Mouse (Mus musculus) megakaryocyte, adult 5-6 weeks (primary cell): Measurements from ENCODE around the gene Cep83. TPM values are rescaled to one million over a fixed set of nuclear protein-coding genes. Genes with fewer than 3 reads are reported as not detected.
A peak's percentile ranks its signal among the peaks of the same experiment; 100 is the strongest.

ENCODE experiments used
- ATAC-seq: 2 replicates; pipeline ENCODE4 v1.8.0; 2016; ENCODE audit warnings: mild to moderate bottlenecking, inconsistent platforms; ENCODE audit not compliant: poor library complexity, severe bottlenecking
- total RNA-seq, 2 experiments: library from RNA; stranded (forward) in 1 of 2; stranded (reverse) in 1 of 2; fragments of 153-499, 151-499 nt in 1 of 2; fragments of 221-1000, 200-1000 nt in 1 of 2; gene quantifications; 2 replicates each; pipeline versions ENCODE4 v1.2.3 to v1.2.4; 2015 to 2017

Cep83 gene
- total RNA-seq (2015) (45.5 and 46.0 TPM in 2 replicates), total RNA-seq (2017) (52.5 and 62.5 TPM in 2 replicates)

- ATAC-seq: peak; percentile 84
Measured at GRCm38 (mm10) chr10:94688420-94689175, at the start of gene Cep83. Gene Cep83 (plus strand): TSS chr10:94688654.

DNA sequence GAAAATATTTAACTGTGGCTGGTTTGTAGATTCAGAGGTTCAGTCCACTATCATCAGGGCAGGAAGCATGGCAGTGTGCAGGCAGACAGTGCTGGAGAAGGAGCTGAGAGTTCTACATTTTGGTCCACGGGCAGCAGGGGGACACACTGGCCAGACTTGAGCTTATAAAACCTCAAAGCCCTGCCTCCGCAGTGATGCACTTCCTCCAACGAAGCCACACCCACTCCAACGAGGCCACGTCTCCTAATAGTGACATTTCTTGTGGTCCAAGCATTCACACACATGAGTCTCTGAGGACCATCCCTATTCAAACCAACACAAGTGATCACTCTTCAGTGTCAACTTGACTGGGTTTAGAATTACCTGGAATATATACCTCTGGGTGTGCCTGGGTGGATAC is 49.2 kb upstream of the Cep83 start:
- peak; percentile 92 for ATAC-seq

DNA sequence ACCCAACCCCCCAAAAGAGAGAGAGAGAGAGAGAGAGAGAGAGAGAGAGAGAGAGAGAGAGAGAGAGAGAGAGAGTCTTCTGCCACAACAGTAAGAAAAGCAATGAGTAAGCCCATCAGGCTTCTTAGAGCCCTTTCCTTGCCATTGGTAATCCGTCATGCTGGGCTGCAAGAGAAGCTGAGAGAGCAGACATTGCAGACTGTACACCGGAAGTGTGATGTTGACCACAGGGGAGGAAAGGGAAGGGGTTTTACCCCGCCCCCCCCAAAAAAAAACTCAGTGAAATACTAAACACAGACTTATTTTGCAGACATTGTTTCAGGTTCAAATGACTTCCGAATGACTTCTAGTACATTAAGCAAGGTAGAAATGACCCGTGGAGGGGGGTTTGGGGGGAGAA is 48.4 kb upstream of the Cep83 start:
- ATAC-seq: peak; percentile 46

- no peak for ATAC-seq
Measured at GRCm38 (mm10) chr10:94664036-94664435, 24.4 kb upstream of the Cep83 start.

DNA sequence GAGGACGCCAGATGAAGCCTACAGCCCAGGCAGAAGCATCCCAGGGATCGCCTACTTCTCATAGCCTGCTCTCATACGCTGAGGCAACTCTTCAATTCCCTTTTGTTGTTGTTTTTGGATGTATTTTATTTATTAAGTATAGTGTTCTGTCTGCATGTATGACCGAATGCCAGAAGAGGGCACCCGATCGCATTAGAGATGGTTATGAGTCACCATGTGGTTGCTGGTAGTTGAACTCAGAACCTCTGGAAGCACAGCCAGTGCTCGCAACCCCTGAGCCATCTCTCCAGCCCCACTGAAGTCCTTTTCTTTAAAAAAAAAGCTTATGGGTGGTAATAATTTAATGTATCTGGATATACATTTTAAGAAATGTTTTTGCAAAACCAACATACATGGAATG is 24.0 kb upstream of the Cep83 start:
- ATAC-seq: no peak

- ATAC-seq: no peak
Measured at GRCm38 (mm10) chr10:94668147-94668546, 20.3 kb upstream of the Cep83 start.

GRCm38 (mm10) chr10:94687801-94688419 is 544 bp upstream of the Cep83 start:
- ATAC-seq: peak; percentile 69

DNA sequence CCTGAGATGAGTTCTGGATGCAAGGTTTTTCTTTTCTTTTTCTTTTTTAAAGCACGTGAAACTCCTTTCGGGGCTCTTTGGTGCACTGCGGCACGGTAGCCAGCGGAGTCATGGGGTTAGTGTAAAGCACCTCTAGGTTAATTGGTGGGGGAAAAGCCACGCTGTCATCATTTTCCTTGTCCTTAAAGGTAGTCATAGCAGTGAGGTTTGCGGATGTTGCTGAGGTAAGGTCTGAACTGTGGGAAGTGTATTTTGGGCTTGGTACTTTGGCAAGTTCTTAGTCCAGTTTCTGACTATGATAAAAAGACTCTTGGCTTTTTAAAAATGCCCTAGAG is 689 bp downstream of the Cep83 start:
- ATAC-seq: peak; percentile 8

- peak; percentile 43 for ATAC-seq
Measured at GRCm38 (mm10) chr10:94690376-94690775, 1.9 kb downstream of the Cep83 start.

- ATAC-seq: no peak
Measured at GRCm38 (mm10) chr10:94692163-94692562, 3.7 kb downstream of the Cep83 start.

- no peak for ATAC-seq
Measured at GRCm38 (mm10) chr10:94705643-94706258, 17.3 kb downstream of the Cep83 start.

DNA sequence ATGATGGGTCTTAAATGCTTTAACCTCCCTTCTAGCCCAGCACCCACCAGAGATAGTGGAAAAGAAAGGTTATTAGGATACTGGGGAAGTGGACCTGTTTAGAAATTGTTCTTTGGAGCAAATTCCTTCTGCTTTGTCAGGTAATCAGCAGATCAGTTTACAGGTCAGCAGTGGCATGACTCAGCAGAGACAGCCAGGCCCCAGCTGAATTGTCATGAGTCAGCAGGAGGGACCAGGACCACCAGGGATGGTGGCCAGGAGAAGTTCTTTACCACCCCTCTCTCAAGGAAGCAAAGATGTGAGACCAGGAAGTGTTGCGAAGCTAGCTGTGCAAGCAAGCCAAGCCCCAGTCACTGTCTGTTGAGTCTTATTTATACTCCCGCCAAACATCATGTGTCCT is 18.2 kb downstream of the Cep83 start:
- ATAC-seq: peak; percentile 21; the same call in 1 of the 2 replicates

DNA sequence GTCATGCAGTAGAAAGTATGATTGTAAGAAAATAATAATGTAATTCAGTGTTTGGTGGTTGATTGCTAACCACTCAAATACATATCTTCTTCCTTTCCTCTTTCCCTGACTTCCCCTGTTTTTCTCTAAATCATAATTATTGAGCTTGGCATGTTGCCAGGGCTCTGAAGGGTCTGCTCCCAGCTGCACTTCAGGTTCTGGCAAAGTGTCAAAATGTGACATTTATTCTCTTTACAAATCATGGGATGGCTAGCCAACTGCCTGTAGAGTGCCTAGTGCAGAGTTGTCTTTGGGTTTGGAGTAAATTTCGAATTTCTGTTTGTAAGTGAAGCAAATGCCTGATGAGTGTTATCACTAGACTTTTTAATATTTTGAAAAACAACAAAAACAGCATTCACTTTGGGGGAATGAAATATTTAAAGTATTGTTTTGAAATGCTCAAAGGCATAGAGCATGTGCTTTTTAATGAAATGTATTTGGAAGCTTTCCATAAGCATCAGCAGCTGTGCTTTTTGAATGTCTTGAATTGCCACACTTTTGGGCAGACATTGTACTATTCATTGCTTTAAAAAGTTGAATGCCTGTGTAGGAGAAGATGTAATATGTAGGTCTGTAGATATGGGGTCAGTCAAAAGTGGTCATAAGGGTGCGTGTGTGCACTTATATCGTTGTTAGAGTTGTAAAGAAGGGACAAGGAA is 21.3 kb downstream of the Cep83 start:
- ATAC-seq: no peak

DNA sequence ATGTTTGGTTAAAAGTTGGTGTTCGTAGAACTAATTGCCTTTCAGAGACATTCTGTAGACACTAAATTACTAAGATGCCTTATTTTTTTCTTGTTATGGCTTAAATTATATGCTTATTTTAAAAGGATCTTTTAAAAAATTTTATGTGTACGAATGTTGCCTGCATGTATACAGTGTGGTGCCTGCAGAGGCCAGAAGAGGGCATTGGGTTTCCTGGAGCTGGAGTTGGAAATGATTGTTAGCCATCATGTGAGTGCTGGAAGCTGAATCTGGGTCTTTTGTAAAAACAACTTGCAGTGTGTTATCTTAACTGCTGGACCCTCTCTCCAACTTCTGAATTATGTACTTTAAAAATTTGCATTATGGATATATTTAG is 21.9 kb downstream of the Cep83 start:
- no peak for ATAC-seq

- ATAC-seq: no peak
Measured at GRCm38 (mm10) chr10:94720300-94720699, 31.8 kb downstream of the Cep83 start.

DNA sequence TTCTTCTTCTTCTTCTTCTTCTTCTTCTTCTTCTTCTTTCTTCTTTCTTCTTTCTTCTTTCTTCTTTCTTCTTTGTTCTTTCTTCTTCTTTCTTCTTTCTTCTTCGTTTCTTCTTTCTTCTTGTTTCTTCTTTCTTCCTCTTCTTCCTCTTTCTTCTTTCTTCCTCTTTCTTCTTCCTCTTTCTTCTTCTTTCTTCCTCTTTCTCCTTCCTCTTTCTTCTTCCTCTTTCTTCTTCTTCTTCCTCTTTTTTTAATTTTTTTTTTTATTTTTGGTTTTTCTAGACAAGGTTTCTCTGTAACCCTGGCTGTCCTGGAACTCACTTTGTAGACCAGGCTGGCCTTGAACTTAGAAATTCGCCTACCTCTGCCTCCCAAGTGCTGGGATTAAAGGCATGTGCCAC is 39.6 kb downstream of the Cep83 start:
- ATAC-seq: peak; percentile 80

- no peak for ATAC-seq
Measured at GRCm38 (mm10) chr10:94730445-94730844, 42.0 kb downstream of the Cep83 start.

GRCm38 (mm10) chr10:94734829-94735228 is 46.4 kb downstream of the Cep83 start:
- ATAC-seq: no peak

DNA sequence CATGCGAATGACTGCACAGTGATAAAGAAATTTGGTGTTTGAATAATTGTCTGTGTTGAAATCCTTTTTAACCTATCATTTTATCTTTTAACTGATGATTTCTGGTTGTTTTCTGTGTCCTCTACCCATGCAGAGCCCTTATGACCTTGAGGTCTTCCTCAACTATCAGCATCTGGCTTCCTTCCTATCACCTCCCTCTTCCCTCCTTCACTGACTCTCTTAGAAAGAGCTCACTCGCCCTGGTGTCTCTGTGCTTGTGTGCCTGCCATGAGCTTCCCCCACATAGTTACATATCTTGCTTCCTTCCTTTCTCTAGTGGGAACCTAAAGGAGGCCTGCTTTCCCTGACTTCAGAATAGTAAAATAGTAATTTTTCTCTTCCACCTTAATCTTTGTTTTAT is 51.8 kb downstream of the Cep83 start:
- no peak for ATAC-seq

- no peak for ATAC-seq
Measured at GRCm38 (mm10) chr10:94741459-94741858, 53.0 kb downstream of the Cep83 start.

- no peak for ATAC-seq
Measured at GRCm38 (mm10) chr10:94747011-94747410, 58.6 kb downstream of the Cep83 start.

GRCm38 (mm10) chr10:94771496-94771895 is 83.0 kb downstream of the Cep83 start:
- ATAC-seq: no peak
